Mouse (Mus musculus) heart, postnatal 4 days (tissue): ENCODE results near the gene Trak2. TPM values are rescaled to one million over a fixed set of nuclear protein-coding genes. Genes with fewer than 3 reads are reported as not detected.
"Not testable (repeated sequence)": the region's sequence is repeated elsewhere in the genome, so short reads cannot be mapped to it uniquely, and the experiment has no call there.

Source experiments
- DNase-seq: peaks from one replicate; pipeline ENCODE4 v3.0.0; 2021
- total RNA-seq, 2 experiments: library from RNA; stranded (reverse); gene quantifications; 2 replicates each; pipeline ENCODE4 v1.2.3; 2021

Gene Trak2
- total RNA-seq = 100 to 1,000 TPM; 149 to 154 TPM

DNA sequence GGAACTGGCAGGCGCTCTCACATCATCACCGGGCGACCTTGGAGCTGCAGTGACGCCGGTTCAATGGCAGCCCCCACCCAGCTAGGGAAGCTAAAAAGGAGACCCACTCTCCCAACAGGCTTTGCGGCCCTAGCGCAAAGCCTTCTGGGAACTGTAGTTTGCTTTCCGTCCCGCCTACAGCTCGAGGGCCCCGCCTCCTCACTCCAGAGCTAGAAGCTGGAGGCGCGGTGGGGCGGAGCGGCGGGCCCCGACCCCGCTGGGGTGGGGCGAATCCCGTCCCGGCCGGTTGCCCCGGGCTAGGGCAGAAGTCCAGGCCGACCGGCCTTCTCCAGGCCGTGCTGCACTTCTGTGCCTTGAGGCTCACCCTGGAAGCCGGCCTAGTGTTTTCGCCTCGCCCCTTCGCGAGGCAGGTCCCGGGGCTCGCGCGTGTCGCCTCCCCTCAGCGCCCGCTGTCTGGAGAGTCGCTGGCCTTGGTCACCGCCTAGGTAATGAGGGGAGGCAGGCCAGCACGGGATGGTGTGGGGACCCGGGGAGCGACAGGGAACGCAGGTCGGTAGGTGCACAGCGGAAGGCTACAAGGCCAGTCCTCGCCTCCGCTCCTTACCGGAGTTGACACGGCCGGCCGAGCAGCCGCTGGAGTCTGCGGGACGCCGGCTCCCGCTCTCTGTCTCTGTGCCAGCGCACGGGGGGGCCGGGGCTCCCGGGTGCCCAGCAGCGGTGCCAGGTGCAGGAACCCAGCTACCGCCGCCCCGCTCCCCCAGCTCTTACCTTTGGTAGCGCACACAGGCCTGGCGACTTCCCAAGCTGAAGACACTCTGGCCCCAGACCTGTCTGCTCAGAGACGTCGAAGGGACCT, at the start of gene Trak2, which contains the start of gene Stradb:
Trak2 (minus strand) TSS at position 65 of the 856 bp plus-strand sequence.
Stradb (plus strand) TSS at position 157 of the 856 bp plus-strand sequence.
- peak; percentile 95 for DNase-seq

DNA sequence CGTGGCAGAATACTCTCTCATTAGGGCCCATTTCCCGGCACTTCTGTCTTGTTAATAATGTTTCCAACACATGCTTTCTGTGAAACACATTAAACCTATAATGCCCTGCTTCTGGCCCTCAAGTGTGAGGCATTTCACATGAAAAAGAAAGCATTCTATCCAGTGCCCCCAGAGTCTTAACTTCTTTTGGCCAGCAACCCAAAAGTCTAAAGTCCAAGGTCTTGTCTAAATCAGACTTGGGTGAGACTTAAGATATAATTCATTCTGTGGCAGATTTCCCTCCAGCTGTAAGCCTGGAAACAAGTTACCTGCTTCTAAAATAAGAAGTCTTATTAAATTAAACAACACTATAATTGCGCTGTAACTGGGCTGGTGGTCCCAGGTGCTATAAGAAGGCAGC, 48.3 kb upstream of the Trak2 start:
- no peak for DNase-seq

DNA sequence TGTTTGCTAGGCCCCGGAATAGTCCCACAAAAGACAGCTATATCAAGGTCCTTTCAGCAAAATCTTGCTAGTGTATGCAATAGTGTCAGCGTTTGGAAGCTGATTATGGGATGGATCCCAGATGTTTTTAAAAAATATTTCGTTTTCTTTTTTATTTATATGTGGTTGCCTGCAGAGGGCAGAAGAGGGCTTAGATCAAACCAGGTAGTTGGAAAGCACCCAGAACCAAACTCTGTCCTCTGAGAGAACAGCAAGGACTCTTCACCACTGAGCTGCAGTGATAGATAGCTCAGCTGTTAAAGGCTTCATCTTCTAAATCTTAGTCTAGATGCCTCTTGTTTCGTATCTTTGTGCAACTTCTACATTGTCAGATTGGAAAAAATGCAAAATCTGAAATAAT, 36.0 kb upstream of the Trak2 start:
- peak; percentile 27 for DNase-seq

DNA sequence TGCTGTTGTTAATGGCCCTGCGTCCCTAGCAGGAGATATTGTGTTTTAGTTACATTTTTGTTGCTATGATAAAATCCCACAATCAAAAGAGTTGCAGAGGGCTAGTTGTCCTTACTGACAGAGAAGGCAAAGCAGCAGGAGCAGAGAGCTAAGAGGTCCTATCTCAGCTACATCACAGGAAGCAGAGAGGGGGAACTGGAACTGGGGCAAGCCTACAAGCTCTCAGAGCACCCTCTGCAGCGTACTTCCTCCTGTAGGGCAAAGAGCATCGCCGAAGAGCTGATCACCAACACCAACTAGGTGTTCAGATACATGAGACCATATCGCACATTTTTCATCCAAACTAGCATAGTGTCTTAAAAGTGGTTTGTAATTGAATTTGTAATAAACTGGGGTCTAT, 22.1 kb upstream of the Trak2 start:
- DNase-seq = no peak

DNA sequence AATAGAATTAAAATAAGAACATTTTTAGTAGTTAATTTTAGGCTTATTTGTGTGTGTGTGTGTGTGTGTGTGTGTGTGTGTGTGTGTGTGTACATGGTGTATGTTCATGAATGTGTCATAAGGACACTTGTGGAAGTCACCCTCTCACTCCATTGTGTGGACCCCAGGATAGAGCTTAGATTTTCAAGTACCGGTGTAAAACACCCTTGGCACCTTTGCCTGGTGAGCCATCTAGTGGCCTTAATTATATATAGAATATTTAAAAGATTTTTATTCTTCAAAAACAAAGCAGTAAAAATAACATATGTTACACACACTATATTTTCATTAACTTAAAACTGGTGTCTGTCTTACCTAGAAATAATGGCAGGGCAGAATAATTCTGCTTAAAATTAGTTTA, 20.5 kb upstream of the Trak2 start:
- DNase-seq = no peak

DNA sequence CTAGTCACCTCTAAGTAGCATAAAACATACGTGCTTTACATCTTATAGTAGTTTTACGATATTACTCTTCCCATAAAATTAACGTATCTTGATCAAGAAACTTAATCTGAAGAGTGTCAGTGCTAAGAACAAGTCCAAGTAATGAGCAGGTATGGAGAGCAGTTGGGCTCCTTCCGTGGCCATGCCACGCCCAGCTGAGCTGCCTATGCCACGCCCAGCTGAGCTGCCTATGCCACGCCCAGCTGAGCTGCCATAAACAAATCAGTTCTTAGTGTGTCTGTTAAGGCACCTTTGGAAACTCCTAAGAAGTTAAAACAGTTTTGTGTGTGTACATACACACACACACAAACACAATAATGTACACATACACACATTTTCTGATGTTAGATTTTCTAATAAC, 19.9 kb upstream of the Trak2 start:
- no peak for DNase-seq

DNA sequence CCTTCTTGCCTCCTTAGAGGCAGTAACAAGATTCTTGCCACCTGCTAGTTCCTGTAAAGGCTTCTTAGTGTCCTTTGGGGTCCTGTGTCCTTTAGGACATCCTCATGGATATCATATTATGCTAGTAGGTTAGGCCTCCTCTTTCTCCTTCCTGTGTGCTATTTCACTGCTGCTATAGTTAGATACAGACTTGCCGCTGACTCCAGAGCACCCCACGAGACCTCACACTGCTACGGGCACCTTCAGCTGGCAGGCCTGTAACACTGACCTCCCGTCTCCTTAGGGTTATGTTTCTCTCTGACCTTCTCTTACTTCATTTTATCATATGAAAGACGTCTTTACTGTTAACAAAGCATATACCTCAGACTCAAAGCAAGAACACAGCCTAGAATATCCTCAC, 11.4 kb upstream of the Trak2 start:
- no peak for DNase-seq

DNA sequence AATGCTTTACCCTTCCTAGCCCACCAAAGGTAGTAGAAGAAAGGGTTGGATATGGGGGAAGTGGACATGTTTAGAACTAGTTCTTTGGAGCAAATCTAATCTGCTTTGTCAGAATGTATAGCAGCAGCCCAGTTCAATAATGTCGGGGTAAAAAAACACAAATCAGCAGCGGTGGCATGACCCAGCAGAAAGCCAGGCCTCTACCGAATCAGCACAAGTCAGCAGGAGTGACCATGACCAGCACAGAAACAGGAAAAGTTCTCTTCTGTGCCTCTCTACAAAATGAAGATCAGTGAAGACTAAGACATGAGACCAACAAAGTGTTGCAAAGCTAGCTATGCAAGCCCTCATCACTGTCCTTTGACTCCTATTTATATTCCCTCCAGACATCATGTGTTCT, 9.0 kb upstream of the Trak2 start:
- no peak for DNase-seq

DNA sequence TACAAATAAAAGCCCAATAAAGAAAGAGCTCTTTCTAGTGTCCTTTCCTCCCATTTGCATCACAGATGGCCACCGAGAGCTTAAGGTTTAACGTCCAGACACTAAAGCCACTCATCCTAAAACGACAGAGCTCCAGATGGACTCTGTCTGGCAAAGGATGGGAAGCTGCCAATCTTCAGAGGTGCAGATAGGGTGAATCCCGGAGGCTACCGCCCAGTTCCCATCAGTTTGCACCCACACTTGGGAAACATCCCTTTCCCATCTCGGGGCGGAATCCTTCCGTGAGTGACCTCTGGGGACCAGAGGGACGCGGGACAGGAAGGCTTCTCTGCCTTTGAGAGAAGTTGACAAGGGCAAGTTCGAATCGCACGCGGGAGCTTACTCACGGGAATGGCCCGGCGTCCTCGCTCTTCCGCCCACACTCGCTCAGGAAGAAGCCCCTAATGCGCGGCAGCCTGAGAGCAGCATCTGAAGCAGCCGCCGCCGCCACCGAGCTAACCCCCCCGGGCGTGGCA, 322 bp downstream of the Trak2 start:
- no peak for DNase-seq

DNA sequence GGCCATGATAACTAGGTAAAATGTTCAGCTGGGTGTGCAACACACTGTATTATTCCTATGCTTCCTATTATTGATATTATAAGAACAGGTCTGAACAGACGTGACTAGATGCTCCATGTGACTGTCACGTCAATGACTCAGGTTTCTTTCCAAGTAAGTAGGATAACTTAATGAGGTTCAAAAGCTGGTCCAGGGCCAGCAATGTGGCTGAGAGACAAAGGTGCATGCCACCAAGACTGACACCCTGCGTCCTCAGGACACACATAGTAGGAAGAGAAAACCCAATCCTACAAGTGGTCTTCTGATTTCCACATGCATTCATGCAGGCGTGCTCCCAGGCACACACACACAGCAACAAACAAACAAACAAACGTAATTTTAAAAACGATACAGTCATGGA, 2.1 kb downstream of the Trak2 start:
- DNase-seq = no peak

DNA sequence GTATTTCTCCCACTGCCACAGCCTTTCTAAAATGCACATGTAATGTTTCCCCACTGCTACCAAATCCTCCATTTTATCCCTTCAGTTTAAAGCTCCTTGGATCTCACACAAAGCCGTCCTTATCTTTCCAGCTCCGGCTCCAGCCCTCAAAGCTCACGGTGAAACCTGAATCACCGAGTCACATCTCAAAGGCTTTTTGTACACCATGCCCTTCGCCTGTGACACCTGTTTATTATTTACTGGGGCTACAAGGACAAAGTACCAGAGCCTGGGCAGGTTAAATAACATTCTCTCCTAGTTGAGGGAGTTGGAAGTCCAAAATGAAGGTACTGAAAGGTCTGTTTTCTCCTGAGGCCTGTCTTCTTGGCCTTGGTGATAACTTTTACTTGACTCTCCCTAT, 3.2 kb downstream of the Trak2 start:
- no peak for DNase-seq

DNA sequence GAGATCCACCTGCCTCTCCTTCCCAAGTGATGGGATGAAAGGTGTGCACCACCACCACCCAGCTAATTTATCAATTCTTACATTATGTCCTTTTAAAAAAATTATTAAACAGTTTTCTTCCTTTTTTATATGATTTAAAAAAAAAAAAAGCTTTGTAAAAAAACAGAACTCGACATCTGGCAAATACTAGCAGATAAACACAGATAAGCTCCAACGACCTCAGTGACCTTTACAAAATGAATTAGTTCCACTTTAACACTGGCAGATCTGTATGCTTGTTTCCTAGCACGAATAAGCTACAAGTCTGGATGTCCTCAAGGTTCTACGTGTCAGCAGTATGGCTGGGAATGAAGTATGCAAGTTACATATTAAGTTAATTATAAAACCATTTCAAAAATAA, 5.7 kb downstream of the Trak2 start:
- DNase-seq = no peak

DNA sequence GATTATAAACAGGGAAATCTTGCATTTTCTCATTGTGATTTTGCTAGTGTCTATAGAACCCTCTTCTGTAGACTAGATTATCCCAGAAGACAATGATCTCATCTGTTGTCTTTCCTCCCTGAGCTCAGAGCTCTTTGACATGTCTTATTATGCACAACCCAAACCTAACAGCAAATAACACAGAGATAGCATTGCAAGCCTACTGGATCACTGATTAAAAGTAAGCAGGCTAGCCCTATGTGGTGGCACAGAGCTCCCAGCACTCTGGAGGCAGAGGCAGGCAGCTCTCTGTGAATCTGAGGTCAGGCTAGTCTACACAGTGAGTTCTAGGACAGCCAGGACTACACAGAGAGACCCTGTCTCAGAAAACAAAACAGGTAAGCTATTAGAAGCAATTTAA, 10.4 kb downstream of the Trak2 start:
- no peak for DNase-seq

DNA sequence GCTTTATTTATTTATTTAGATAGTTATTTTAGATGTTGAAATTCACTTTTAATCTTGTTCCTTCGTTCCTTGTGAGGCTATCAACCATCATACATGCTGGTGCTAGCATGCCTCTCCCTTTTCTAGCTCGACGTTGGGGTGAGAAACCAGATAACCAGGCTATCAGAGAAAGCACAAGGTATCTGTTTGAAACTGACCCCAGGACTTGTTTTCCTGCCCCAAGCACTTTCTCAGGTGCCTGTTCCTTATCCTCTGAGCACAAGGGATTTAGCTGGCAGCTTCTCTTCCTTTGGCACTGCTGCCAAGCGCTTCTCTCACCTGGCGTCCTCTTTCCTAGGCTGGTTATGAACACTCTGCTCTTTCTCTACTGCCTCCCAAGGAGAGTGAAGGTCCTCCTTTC, 10.8 kb downstream of the Trak2 start:
- DNase-seq = no peak

DNA sequence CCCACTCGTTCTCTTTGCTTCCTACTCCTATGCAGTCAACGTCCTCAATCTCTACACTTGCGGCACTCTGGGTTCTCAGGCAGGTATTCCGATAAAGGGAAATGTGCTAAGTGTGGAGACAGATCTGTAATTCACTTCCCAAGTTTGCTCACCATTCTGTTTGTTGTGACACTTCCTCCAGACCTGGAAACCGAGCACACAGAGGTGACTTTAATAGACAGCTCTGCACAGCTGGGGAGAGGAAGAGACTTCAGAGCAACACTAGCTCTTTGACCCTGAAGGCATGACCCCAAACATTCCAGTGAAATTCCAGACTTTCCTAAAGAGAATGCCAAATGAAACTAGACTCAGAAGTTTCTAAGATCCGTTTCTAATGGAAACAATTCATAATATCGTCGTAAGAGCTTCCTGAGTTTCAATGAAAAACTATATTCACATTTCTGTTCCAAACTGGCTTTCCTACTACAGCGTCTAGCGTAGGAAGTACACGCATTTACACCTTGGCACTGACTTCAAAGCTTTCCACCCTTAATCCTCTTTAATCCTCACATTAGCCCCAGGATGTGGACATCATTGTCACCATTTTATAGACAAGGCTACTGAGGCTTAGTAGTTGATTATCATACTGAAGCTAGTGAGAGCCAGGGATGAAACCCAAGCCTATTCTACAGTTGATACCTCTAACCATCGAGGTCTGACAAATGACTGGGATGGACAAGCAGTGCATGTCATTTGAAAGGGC, 11.9 kb downstream of the Trak2 start:
- DNase-seq = no peak

DNA sequence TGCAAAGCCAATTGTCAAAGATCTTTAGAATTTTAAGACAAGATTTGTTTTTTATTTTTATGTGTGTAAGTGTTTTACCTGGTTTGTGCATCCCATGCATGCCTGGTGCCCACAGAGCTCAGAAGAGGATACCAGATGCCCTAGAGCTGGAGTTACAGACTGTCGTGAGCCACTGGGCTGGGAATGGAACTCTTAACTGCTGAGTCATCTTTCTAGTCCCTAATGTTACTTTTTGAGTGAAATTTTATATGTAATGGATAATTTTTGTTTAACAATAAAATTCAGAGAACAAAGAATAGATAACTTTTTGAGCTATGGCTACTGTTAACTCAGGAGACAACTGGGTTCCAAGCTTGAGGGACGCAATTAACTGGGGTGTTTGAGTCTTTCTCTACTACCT, 13.5 kb downstream of the Trak2 start:
- DNase-seq = no peak

DNA sequence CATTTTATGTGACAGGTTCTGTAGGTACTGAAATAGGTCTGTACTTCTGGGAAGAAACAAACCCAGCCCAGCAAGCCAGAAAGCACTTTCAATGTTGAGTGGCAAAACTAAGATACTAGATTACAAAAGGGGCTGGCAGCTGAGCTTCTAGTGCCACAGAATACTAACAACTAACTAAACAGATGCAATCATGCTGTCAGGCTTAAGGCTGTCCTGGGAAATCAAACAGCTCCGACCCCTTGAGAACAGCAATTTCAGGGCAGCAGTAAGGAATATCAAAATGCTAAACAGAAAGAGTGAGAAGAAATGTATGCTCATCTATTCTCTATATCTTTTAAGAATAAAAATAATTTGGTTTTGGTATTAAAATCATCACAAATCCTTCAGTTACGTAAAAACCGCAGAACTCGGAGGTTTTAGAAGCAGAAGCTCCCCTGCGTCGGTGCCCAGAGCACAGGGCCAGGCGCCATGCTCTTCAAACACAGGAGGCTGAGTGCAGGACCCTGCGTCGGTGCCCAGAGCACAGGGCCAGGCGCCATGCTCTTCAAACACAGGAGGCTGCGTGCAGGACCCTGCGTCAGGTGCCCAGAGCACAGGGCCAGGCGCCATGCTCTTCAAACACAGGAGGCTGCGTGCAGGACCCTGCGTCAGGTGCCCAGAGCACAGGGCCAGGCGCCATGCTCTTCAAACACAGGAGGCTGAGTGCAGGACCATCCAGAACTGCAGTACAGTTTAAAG, 14.3 kb downstream of the Trak2 start:
- DNase-seq = not testable (repeated sequence)

DNA sequence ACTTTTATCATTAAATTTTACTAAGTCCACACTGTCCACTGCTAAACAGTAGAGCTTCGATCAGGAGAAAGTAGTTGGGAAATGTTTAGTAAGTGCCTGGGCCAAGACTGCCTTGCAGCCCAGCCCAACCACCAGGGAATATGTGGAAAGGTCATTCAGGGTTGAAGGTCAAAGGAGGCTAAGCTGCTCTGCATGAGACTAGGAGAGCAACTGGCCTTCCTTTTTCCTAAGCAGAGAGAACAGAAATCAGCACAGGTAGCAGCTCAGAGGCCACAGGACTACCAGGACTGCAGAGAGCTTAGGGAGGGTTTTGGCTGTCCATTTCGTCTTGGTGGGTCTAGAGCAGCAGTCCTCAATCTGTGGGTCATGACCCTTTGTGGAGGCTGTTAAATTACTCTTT, 15.3 kb downstream of the Trak2 start:
- no peak for DNase-seq

DNA sequence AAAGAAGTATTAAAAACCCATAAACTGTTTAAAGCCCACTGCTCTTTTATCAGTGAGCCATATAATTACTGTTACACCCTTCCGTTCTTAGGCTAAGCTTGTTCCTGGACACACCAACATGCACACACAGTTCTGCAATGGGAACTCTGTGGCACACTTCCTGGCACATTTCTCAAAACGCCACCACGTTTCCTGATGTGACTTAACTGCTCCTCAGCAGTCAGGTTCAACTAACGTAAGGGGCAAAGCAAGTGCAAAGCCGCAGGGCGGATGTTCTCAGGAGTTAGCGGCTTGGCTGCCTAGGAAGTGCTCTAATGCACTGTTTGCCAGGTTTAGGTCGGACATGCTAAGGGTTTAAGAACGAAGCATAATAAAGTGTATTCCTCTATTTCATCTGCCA, 17.0 kb downstream of the Trak2 start:
- DNase-seq = no peak

DNA sequence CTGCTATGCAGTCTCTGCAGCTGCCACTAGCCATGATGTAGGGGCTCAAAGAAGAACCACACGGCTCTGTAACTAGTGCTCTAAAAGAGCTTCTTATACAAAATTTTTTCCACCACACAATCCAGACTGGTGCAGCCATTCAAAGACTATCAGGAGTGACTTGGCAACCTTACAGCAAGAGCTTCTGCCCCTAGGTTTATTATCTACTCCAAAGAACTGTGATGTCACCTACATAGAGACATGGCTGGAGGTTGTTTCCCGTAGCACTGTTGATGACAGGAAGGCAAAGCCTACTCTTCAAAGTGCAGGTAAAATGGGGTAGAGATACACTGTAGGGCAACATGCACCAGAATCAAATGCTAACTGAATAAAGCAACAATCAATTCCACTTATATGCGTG, 17.5 kb downstream of the Trak2 start:
- DNase-seq = no peak

DNA sequence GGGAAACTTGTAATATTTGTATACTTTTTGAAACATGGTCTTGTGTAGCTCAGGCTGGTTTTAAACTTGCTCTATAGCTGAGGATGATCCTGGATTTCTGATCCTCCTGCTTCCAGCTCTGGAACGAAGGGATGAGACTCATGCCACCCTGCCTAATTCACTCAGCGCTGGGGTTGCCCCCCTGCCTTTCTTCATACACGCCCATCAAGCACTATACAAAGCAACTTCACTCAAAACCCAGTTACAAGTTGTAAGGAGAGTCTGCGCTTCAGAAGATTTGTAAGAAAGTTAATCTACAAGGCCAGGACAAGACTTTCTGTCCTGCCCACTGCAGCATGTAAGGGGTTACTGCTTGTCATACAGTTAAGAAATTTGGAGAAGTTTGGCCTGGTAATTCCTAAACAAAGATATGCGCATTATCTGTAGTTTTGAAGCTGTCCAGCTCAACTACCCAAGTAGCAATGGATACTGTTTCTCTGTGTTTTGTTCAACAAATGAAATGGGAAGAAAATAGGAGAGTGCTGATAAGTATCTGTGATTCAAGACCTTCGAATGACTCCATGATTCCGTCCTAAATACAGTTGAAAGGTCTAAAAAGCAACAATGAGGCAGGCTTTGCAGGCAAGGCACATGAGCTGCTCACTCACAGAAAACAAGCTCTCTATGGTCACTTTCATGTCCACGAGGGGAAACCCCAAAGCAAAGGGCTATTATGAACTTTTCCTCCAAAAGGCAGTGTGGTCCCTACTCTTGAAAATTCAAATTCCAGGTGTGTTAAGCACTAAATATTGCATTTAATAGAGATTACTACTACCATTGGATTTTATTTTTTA, 18.4 kb downstream of the Trak2 start:
- DNase-seq = no peak
